8 mouse cellular contexts compared by ENCODE assay signal in genomic region chr15:38406114-38406960, GRCm38 (mm10).
DNase-seq lines count a peak whose midpoint lies in the region; ATAC-seq and TF ChIP-seq lines count a peak whose summit lies in the region.

No protein-coding gene starts in this region.

- peak overlapping the region; percentile 50 for H3K27ac ChIP-seq in stomach, postnatal 0 days (replicated peaks)

- H3K9me3 ChIP-seq in stomach, postnatal 0 days (ENCODE audit: control insufficient read depth, low read length) = no peaks in the 10 kb centered on the region

- H3K36me3 ChIP-seq in stomach, postnatal 0 days (ENCODE audit: control insufficient read depth, insufficient read depth, low read length) = no peaks in the 10 kb centered on the region

- TF ChIP-seq EP300 in stomach, postnatal 0 days (optimal IDR thresholded peaks at IDR 0.05) = no peak

- intact Hi-C loops in left cerebral cortex, postnatal 4 days (cut with DNase I) = no loop called here

- peaks cover 9% of the 10 kb centered on the region for H3K4me1 ChIP-seq in stomach, postnatal 0 days (replicated peaks; ENCODE audit: control insufficient read depth, insufficient read depth)

- no peak overlapping the region for H3K4me3 ChIP-seq in stomach, postnatal 0 days (ENCODE audit: low read depth, low read length)

- peak; percentile 55 for ATAC-seq in stomach, postnatal 0 days (ENCODE audit: low FRiP score, low TSS enrichment)

- DNase-seq in frontal cortex, postnatal 36 days (ENCODE audit: low spot score in 2 of 2) = peak; percentile 45 to 46
- DNase-seq in frontal cortex, postnatal 14 days (ENCODE audit: low spot score in 2 of 2) = no peak
- peak; percentile 30 for DNase-seq in right cerebral cortex, postnatal 14 days
- no peak for DNase-seq in right cerebral cortex, postnatal 25 days
- peak; percentile 20 for DNase-seq in left cerebral cortex, postnatal 4 days
- DNase-seq in stomach, postnatal 0 days (ENCODE audit: low spot score) = peak; percentile 41
- DNase-seq in kidney, postnatal 10 days = no peak
- DNase-seq in layer of hippocampus, adult 9-11 months = no peak

- no peak overlapping the region for H3K4me2 ChIP-seq in stomach, postnatal 0 days (replicated peaks; ENCODE audit: low read depth)

- peak overlapping the region; percentile 38; the same call in 1 of the 2 replicates for H3K9ac ChIP-seq in stomach, postnatal 0 days (ENCODE audit: low read length)

- H3K27me3 ChIP-seq in stomach, postnatal 0 days (ENCODE audit: control insufficient read depth, insufficient read depth, low read length) = no peaks in the 10 kb centered on the region

- no peak for TF ChIP-seq CTCF in stomach, postnatal 0 days (IDR thresholded peaks at IDR 0.05; ENCODE audit: low read depth)

- WGBS in stomach, postnatal 0 days = 18% methylated on average over 13 of the region's 13 CpGs

Comparison
In these comparisons a context has a peak if more than half of its experiments do, and no peak if none do; other contexts are left out.
1. DNase-seq: peak in frontal cortex, postnatal 36 days (2 of 2), right cerebral cortex, postnatal 14 days (single experiment), left cerebral cortex, postnatal 4 days (single experiment) and stomach, postnatal 0 days (single experiment); none in frontal cortex, postnatal 14 days (0 of 2), right cerebral cortex, postnatal 25 days (single experiment), kidney, postnatal 10 days (single experiment) and layer of hippocampus, adult 9-11 months (single experiment).